Mouse (Mus musculus) cortical plate, adult 2 months (tissue): ENCODE results near the gene Mcf2. TPM values are rescaled to one million over a fixed set of nuclear protein-coding genes. Genes with fewer than 3 reads are reported as not detected.

Experiments
- H3K27ac ChIP-seq: fragments of 200-500 bp; 2 replicates; pipeline ENCODE4 v1.5.1; 2012; ENCODE audit warnings: low read length, control low read depth, inconsistent platforms; ENCODE audit not compliant: insufficient read depth
- H3K4me1 ChIP-seq: fragments of 200-500 bp; 2 replicates; pipeline ENCODE4 v1.6.1; 2011; ENCODE audit warnings: low read length; ENCODE audit not compliant: control insufficient read depth, insufficient read depth
- H3K4me3 ChIP-seq: fragments of 200-500 bp; 2 replicates; pipeline ENCODE4 v1.5.1; 2011; ENCODE audit warnings: mild to moderate bottlenecking, low read length, control low read depth; ENCODE audit not compliant: insufficient read depth
- CTCF ChIP-seq: fragments of 200-500 bp; IDR thresholded peaks from 2 replicates; pipeline ENCODE4 v1.5.1; 2011; ENCODE audit warnings: mild to moderate bottlenecking, control low read depth, low read length; ENCODE audit not compliant: insufficient read depth; ENCODE audit errors: extremely low read depth
- POLR2A ChIP-seq: fragments of 200-500 bp; IDR thresholded peaks from 2 replicates; pipeline ENCODE4 v1.6.1; 2011; ENCODE audit warnings: mild to moderate bottlenecking, low read length, control low read depth; ENCODE audit not compliant: insufficient read depth; ENCODE audit errors: extremely low read depth
- polyA plus RNA-seq: library from polyadenylated mRNA; depleted of rRNA; stranded (reverse); fragments of >200 nt; gene quantifications from 2 replicates; pipeline ENCODE4 v1.2.3, GENCODE M21; 2012; rRNA removed

The Mcf2 gene
- 3.1 and 3.4 TPM in 2 replicates for polyA plus RNA-seq

- TF ChIP-seq POLR2A (no peak), CTCF (no peak)
- H3K27ac ChIP-seq = no peak within 1 kb of the TSS
Measured at GRCm38 (mm10) chrX:60178744-60179458, at the start of gene Mcf2. Gene Mcf2, minus strand, starts transcription at chrX:60179089.

DNA sequence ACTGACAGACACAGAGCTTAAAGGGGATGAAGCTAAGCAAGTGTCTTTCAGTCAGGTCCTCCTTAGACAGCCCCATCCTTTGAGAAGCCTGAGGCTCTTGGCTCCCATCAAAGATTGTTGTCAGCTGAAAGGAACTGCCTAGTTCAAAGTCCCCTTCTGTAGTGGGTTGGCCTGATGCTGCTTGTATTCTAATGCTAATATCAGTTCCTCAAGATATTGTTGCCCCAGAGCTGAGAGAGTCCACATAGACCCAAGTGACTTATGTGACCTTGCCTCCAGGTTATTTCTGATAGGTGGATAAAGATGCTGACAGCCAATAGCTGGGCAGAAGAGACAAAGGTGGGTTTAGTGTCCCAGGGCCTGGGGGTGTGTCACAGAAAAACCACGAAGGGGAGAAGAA is 8.8 kb upstream of the Mcf2 start:
- TF ChIP-seq CTCF = no peak
- Histone ChIP-seq H3K4me3 (no peak overlapping the region), H3K4me1 (no peaks in the 10 kb centered on the region), H3K27ac (no peak overlapping the region)

More at GRCm38 (mm10) chrX:60178744-60179458, at the start of gene Mcf2:
- no peaks in the 10 kb centered on the region for H3K4me1 ChIP-seq
- peak within 1 kb of the TSS; percentile 16 for H3K4me3 ChIP-seq

GRCm38 (mm10) chrX:60182611-60183010 is 3.7 kb upstream of the Mcf2 start:
- no peak for TF ChIP-seq CTCF
- H3K4me1 ChIP-seq = no peaks in the 10 kb centered on the region
- no peak overlapping the region for H3K4me3 ChIP-seq
- H3K27ac ChIP-seq = no peak overlapping the region

DNA sequence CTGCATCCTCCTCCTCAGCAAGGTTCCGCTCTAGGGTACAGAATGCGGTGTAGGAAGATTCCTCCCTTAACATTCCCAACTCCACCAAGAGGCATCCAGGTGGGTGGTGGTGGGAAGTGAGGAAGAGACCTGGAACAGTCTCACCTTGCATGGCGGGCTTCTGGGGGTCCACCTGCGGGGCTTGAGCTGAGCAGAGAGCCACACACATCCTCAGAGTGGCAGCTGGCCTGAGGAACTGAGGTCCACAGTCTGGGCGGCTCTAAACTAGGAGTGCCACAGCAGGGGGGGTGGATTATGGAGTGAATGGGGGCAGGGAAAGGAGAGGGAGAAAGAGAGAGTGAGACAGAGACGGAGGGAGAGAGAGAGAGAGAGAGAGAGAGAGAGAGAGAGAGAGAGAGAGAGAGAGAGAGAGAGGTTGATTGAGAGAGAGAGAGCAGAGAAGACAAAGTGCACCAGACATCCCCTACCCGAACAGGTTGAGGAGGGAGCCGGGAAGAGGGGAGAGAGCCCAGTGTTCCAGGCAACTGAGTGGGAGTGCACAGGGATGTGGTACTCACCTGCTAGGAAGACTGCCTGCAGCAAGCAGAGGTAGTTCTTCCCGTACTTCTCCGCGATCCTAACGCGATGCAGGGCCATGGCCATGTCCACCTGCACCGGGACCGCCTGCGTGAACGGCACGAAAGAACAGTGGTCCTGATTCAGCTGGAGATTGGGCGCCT is 705 bp downstream of the Mcf2 start:
- Histone ChIP-seq H3K4me1 (no peaks in the 10 kb centered on the region), H3K27ac (no peak overlapping the region), H3K4me3 (peak overlapping the region; percentile 16)
- no peak for TF ChIP-seq CTCF

- no peak for TF ChIP-seq CTCF
- TF ChIP-seq POLR2A = no peak
- no peak overlapping the region for H3K4me3 ChIP-seq
- H3K27ac ChIP-seq = no peak overlapping the region
- H3K4me1 ChIP-seq = no peaks in the 10 kb centered on the region
Measured at GRCm38 (mm10) chrX:60170106-60170505, 8.8 kb downstream of the Mcf2 start.

DNA sequence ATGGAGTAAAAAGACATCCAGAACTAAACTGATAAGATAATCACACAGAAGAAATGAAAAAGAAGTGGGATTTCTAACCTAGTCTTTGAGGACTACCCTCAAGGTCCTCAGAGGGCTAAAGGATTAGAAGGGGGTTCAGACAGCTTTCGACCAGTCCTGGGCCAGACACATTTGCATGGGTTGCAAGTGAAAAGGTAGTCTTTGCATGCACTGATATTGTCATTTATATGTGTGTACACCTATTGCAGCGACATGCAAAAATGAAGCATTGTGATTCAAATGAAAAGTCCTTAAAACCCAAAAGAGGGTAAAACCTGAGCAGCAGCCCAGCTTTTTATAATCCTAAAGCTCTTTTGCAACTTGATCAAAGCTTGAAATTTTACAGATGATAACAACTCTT is 9.4 kb downstream of the Mcf2 start:
- H3K4me3 ChIP-seq = no peak overlapping the region
- H3K27ac ChIP-seq = no peak overlapping the region
- H3K4me1 ChIP-seq = no peaks in the 10 kb centered on the region
- no peak for TF ChIP-seq POLR2A
- no peak for TF ChIP-seq CTCF

DNA sequence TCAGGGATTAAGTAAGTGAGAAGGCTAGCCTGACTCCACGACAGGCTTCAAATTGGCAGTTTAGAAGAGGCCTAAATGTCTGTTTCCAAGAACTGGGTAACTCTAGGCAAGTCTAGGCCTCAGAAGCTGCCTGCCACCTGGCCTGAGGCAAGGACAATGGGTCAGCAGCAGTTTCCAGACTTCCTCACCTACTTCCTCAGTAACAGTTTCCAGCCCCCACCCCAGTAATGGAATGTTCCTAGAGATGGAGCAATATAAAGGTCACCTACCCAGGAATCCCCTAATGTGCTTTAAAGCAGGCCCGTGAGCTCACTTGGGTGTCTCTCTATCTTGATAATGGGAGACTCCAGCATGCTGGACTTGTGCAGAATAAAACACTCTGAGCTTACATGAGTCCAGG is 10.1 kb downstream of the Mcf2 start:
- no peak overlapping the region for H3K4me3 ChIP-seq
- TF ChIP-seq CTCF = no peak
- TF ChIP-seq POLR2A = no peak
- no peak overlapping the region for H3K27ac ChIP-seq
- no peaks in the 10 kb centered on the region for H3K4me1 ChIP-seq

GRCm38 (mm10) chrX:60147268-60147974 is 31.5 kb downstream of the Mcf2 start:
- H3K4me1 ChIP-seq = no peaks in the 10 kb centered on the region
- peak overlapping the region; percentile 49 for H3K4me3 ChIP-seq
- H3K27ac ChIP-seq = no peak overlapping the region
- TF ChIP-seq CTCF = no peak
- TF ChIP-seq POLR2A = no peak

GRCm38 (mm10) chrX:60075359-60075758 is 103.5 kb downstream of the Mcf2 start:
- TF ChIP-seq CTCF (no peak), POLR2A (no peak)
- no peaks in the 10 kb centered on the region for H3K4me1 ChIP-seq
- H3K27ac ChIP-seq = no peak overlapping the region
- no peak overlapping the region for H3K4me3 ChIP-seq

DNA sequence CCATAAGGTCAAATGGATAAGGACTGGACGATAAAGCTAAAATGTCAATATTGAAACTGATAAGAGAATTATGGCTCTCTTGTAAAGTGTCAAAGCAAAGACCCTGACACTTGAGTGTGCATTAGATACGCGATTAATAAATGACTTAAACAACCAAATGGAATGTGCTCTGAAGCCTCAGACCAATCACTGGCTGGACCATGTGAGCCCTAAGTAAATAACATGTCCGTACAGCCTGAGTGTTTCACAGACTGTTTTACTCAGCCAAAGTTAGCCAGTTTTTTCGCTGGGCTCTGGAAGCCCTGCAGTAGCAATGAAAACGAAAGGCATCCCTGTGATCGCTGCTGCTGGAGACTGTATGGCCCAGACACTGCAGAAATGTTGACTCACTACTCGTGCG is 123.7 kb downstream of the Mcf2 start:
- no peak overlapping the region for H3K27ac ChIP-seq
- TF ChIP-seq POLR2A = no peak
- no peak for TF ChIP-seq CTCF
- H3K4me3 ChIP-seq = no peak overlapping the region
- H3K4me1 ChIP-seq = no peaks in the 10 kb centered on the region
